Mouse (Mus musculus): ENCODE data around the gene Ctf1. TPM values are rescaled to one million over a fixed set of nuclear protein-coding genes. Genes with fewer than 3 reads are reported as not detected.
A peak's percentile ranks its signal among the peaks of the same experiment; 100 is the strongest.

Gene Ctf1
- total and polyA plus RNA-seq, 3 experiments = not detected

GRCm38 (mm10) chr7:127714816-127715215, 2.3 kb downstream of the Ctf1 start:
- in situ Hi-C loops (cut with MboI; ENCODE audit: low pct_ligation_motif_present, low pct_unique_long_range_greater_than_20kb, low sequenced_read_pairs) (no loop called here), dilution Hi-C loops (cut with MboI; ENCODE audit: extremely low pct_ligation_motif_present, extremely low pct_unique_long_range_greater_than_20kb, low sequenced_read_pairs) (no loop called here)
- Histone ChIP-seq H3K4me3 (replicated peaks in 1 of 3; ENCODE audit: low read depth in 2 of 3, low read length in 2 of 3, poor library complexity in 1 of 3) (no peak overlapping the region), H3K4me2 (ENCODE audit: insufficient read depth, low read depth, poor library complexity, severe bottlenecking) (no peak overlapping the region), H3K79me2 (replicated peaks; ENCODE audit: control insufficient read depth, extremely low read depth, insufficient read depth, poor library complexity, severe bottlenecking) (no peaks in the 10 kb centered on the region), H3K27ac (ENCODE audit: insufficient read depth, low read depth) (no peak overlapping the region), H3K36me3 (replicated peaks in 1 of 2; ENCODE audit: control insufficient read depth in 1 of 2, insufficient read depth in 1 of 2, low read length in 1 of 2) (no peaks in the 10 kb centered on the region), H3K9ac (ENCODE audit: insufficient read depth, low read depth) (no peak overlapping the region), H3K27me3 (replicated peaks) (peaks cover 6% of the 10 kb centered on the region), H3K4me1 (ENCODE audit: control insufficient read depth in 1 of 2, insufficient read depth in 2 of 2) (no peaks in the 10 kb centered on the region), H3K9me3 (replicated peaks; ENCODE audit: low read length) (no peaks in the 10 kb centered on the region)
- TF ChIP-seq TCF12 (IDR thresholded peaks at IDR 0.05; ENCODE audit: low read depth, low read length) (no peak), KAT2A (IDR thresholded peaks at IDR 0.05; ENCODE audit: insufficient replicate concordance, low read length) (no peak), MAFK (IDR thresholded peaks at IDR 0.05; ENCODE audit: insufficient replicate concordance, low read length) (no peak), SIN3A (IDR thresholded peaks at IDR 0.05; ENCODE audit: low read length) (no peak), EP300 (IDR thresholded peaks at IDR 0.05; ENCODE audit: low read length) (no peak), TBP (conservative IDR thresholded peaks at IDR 0.05; ENCODE audit: low read depth, low read length) (no peak), HCFC1 (IDR thresholded peaks at IDR 0.05; ENCODE audit: low read depth, low read length) (no peak), IRF4 (IDR thresholded peaks at IDR 0.05; ENCODE audit: low read depth, low read length) (no peak), ETS1 (conservative IDR thresholded peaks at IDR 0.05; ENCODE audit: low read depth, low read length) (no peak), RAD21 (IDR thresholded peaks at IDR 0.05; ENCODE audit: low read depth, low read length) (no peak), PAX5 (IDR thresholded peaks at IDR 0.05; ENCODE audit: low read length) (no peak), MXI1 (IDR thresholded peaks at IDR 0.05; ENCODE audit: low read depth, low read length) (no peak), POLR2A (IDR thresholded peaks at IDR 0.05; ENCODE audit: low read depth, low read length) (no peak)
- DNase-seq (ENCODE audit: extremely low read depth) = no peak

- H3K9ac ChIP-seq (ENCODE audit: insufficient read depth, low read depth) = no peak overlapping the region
- dilution Hi-C loops (cut with MboI; ENCODE audit: extremely low pct_ligation_motif_present, extremely low pct_unique_long_range_greater_than_20kb, low sequenced_read_pairs) (no loop called here), in situ Hi-C loops (cut with MboI; ENCODE audit: low pct_ligation_motif_present, low pct_unique_long_range_greater_than_20kb, low sequenced_read_pairs) (no loop called here)
- H3K4me1 ChIP-seq (ENCODE audit: control insufficient read depth in 1 of 2, insufficient read depth in 2 of 2) = no peaks in the 10 kb centered on the region
- peaks cover 6% of the 10 kb centered on the region for H3K27me3 ChIP-seq (replicated peaks)
- H3K27ac ChIP-seq (ENCODE audit: insufficient read depth, low read depth) = no peak overlapping the region
- TF ChIP-seq CTCF (conservative IDR thresholded peaks at IDR 0.05 in 1 of 2, IDR thresholded peaks at IDR 0.05 in 1 of 2; ENCODE audit: low read depth in 2 of 2, low read length in 2 of 2) = peak in 1 of 2 experiments; percentile 36; a peak in 2 of 4 replicates
- 0 out of 2 replicates have a peak, but pooled peaks have one; percentile 10 for TF ChIP-seq SMC3 (IDR thresholded peaks at IDR 0.05; ENCODE audit: low read depth, low read length)
- TF ChIP-seq PAX5 (IDR thresholded peaks at IDR 0.05; ENCODE audit: low read length) = no peak
- peak; percentile 55; the same call in 1 of the 2 replicates for TF ChIP-seq UBTF (IDR thresholded peaks at IDR 0.05; ENCODE audit: low read depth, low read length)
- TF ChIP-seq CHD1 (IDR thresholded peaks at IDR 0.05; ENCODE audit: low read depth, low read length) = no peak
- DNase-seq (ENCODE audit: extremely low read depth) = no peak
- no peaks in the 10 kb centered on the region for H3K9me3 ChIP-seq (replicated peaks; ENCODE audit: low read length)
- no peak overlapping the region for H3K4me3 ChIP-seq (replicated peaks in 1 of 3; ENCODE audit: low read depth in 2 of 3, low read length in 2 of 3, poor library complexity in 1 of 3)
- H3K79me2 ChIP-seq (replicated peaks; ENCODE audit: control insufficient read depth, extremely low read depth, insufficient read depth, poor library complexity, severe bottlenecking) = no peaks in the 10 kb centered on the region
- no peak overlapping the region for H3K4me2 ChIP-seq (ENCODE audit: insufficient read depth, low read depth, poor library complexity, severe bottlenecking)
- no peaks in the 10 kb centered on the region for H3K36me3 ChIP-seq (replicated peaks in 1 of 2; ENCODE audit: control insufficient read depth in 1 of 2, insufficient read depth in 1 of 2, low read length in 1 of 2)
These were observed 4.5 kb downstream of the Ctf1 start for GRCm38 (mm10) chr7:127716992-127717391.

Measured in CH12.LX (cell line).